11 mouse cellular contexts compared by ENCODE assay signal in genomic region chr13:4032512-4032911, GRCm38 (mm10). TPM values are rescaled to one million over a fixed set of nuclear protein-coding genes. Genes with fewer than 3 reads are reported as not detected.
DNase-seq lines count a peak whose midpoint lies in the region; ATAC-seq and TF ChIP-seq lines count a peak whose summit lies in the region.
"Had no signal": no experiment of that assay in that cellular context is flagged by ENCODE, and none has a peak within 500 bp of the region (broad histone marks: within the 10 kb centered on the region; RNA-seq: fewer than 3 reads in every experiment).

No protein-coding gene starts in this region.

- H3K9me3 ChIP-seq in midbrain, embryonic 14.5 days (ENCODE audit: control insufficient read depth, low read length): no peaks in the 10 kb centered on the region
- H3K9me3 ChIP-seq in midbrain, embryonic 10.5 days (replicated peaks): no peaks in the 10 kb centered on the region
- H3K9me3 ChIP-seq: limb, embryonic 15.5 days; stomach, embryonic 15.5 days had no signal

- H3K27me3 ChIP-seq in midbrain, embryonic 14.5 days (ENCODE audit: control insufficient read depth, insufficient read depth, low read length): no peaks in the 10 kb centered on the region
- H3K27me3 ChIP-seq in midbrain, embryonic 10.5 days (ENCODE audit: low read depth, poor library complexity, severe bottlenecking): no peaks in the 10 kb centered on the region
- H3K27me3 ChIP-seq in myocyte (ENCODE audit: control insufficient read depth, insufficient read depth, insufficient read length): no peaks in the 10 kb centered on the region
- H3K27me3 ChIP-seq: limb, embryonic 15.5 days; stomach, embryonic 15.5 days had no signal

- ATAC-seq in midbrain, embryonic 14.5 days (ENCODE audit: low FRiP score, low TSS enrichment): no peak

- H3K27ac ChIP-seq in midbrain, embryonic 14.5 days (replicated peaks; ENCODE audit: low read depth, low read length): no peak overlapping the region
- H3K27ac ChIP-seq in midbrain, embryonic 10.5 days (replicated peaks): no peak overlapping the region
- H3K27ac ChIP-seq: limb, embryonic 15.5 days; stomach, embryonic 15.5 days had no signal

- WGBS in midbrain, embryonic 14.5 days: 81% methylated on average over 3 of the region's 3 CpGs
- WGBS in midbrain, embryonic 10.5 days: 76% methylated on average over 3 of the region's 3 CpGs

- no peaks in the 10 kb centered on the region for H3K36me3 ChIP-seq in midbrain, embryonic 14.5 days (ENCODE audit: control insufficient read depth, insufficient read depth, low read length)
- H3K36me3 ChIP-seq in midbrain, embryonic 10.5 days: no peaks in the 10 kb centered on the region
- H3K36me3 ChIP-seq in myocyte (ENCODE audit: control insufficient read depth, insufficient read depth): no peaks in the 10 kb centered on the region
- H3K36me3 ChIP-seq: limb, embryonic 15.5 days; stomach, embryonic 15.5 days had no signal

- H3ac ChIP-seq in myocyte (ENCODE audit: control insufficient read depth, insufficient read length): no peak overlapping the region

- no peaks in the 10 kb centered on the region for H3K79me2 ChIP-seq in myocyte (ENCODE audit: control insufficient read depth, insufficient read depth)

- no peak for TF ChIP-seq POLR2A in myocyte (IDR thresholded peaks at IDR 0.05; ENCODE audit: insufficient read length, low read depth)

- H3K4me2 ChIP-seq in midbrain, embryonic 14.5 days (ENCODE audit: low read length): no peak overlapping the region
- H3K4me2 ChIP-seq in myocyte (ENCODE audit: low read depth): no peak overlapping the region
- H3K4me2 ChIP-seq: limb, embryonic 15.5 days; stomach, embryonic 15.5 days had no signal

- H3K4me1 ChIP-seq in midbrain, embryonic 14.5 days (ENCODE audit: control insufficient read depth, insufficient read depth, low read length): no peaks in the 10 kb centered on the region
- H3K4me1 ChIP-seq in midbrain, embryonic 10.5 days: no peaks in the 10 kb centered on the region
- H3K4me1 ChIP-seq: limb, embryonic 15.5 days; stomach, embryonic 15.5 days had no signal

- no peak overlapping the region for H3K9ac ChIP-seq in midbrain, embryonic 14.5 days (replicated peaks; ENCODE audit: low read length)
- H3K9ac ChIP-seq: limb, embryonic 15.5 days; stomach, embryonic 15.5 days had no signal

- DNase-seq in midbrain, embryonic 14.5 days: peak; percentile 2
- no peak for DNase-seq in midbrain, embryonic 10.5 days (ENCODE audit: low spot score)
- DNase-seq in adrenal gland, postnatal 14 days: peak; percentile 64
- peak; percentile 2 for DNase-seq in heart, postnatal 25 days (ENCODE audit: low spot score)
- DNase-seq in left cerebral cortex, adult 11 months (ENCODE audit: low spot score): no peak
- no peak for DNase-seq in thymus, postnatal 4 days
- DNase-seq: cerebellum, adult 18-20 months had no signal

- H3K4me3 ChIP-seq in midbrain, embryonic 14.5 days (replicated peaks; ENCODE audit: low read depth, low read length): no peak overlapping the region
- no peak overlapping the region for H3K4me3 ChIP-seq in midbrain, embryonic 10.5 days
- H3K4me3 ChIP-seq in myocyte: no peak overlapping the region
- H3K4me3 ChIP-seq: limb, embryonic 15.5 days; stomach, embryonic 15.5 days had no signal

- intact Hi-C loops in heart, postnatal 25 days (cut with DNase I): no loop called here

TF ChIP-seq in myocyte, 11 proteins besides CTCF, POLR2A, EP300 and RAD21:
- no peak for TF ChIP-seq MYOG (IDR thresholded peaks at IDR 0.05; ENCODE audit: control insufficient read depth in 1 of 3, insufficient read depth in 1 of 3, insufficient read length in 2 of 3, low read depth in 2 of 3)
- peak; percentile 53; the same call in 1 of the 2 replicates for TF ChIP-seq CEBPB (IDR thresholded peaks at IDR 0.05; ENCODE audit: insufficient read depth, poor library complexity, severe bottlenecking)
TF ChIP-seq in myocyte: peak in this region for 1.

RNA-seq across cellular contexts. Expression of gene Akr1c14, which starts 16.3 kb away (rescaled TPM):
- 0.27 and 0.89 TPM in 2 replicates for polyA plus RNA-seq in midbrain, embryonic 14.5 days (2014; fragmentation: Nextera tagmentation; extraction: Ambion mirVana)
- 0.15 and 0.33 TPM in 2 replicates for polyA plus RNA-seq in midbrain, embryonic 10.5 days (2016; fragmentation: Nextera tagmentation; extraction: Ambion mirVana)
- total RNA-seq in adrenal gland, postnatal 14 days (2021): 4.2 and 21.4 TPM in 2 replicates
- 1 to 10 TPM; 6.5 to 8.6 TPM for total RNA-seq in heart, postnatal 25 days (2021)
- polyA plus RNA-seq in myocyte (2012; fragmentation: generic; extraction: Trizol): 0.05 TPM
- polyA plus RNA-seq: forebrain, embryonic 11.5 days had no signal

Comparison
In these comparisons a context has a peak if more than half of its experiments do, and no peak if none do; other contexts are left out.
1. DNase-seq: peak in midbrain, embryonic 14.5 days (single experiment), adrenal gland, postnatal 14 days (single experiment) and heart, postnatal 25 days (single experiment); none in midbrain, embryonic 10.5 days (single experiment), left cerebral cortex, adult 11 months (single experiment) and thymus, postnatal 4 days (single experiment).